Mouse (Mus musculus): ENCODE measurements around the gene Srrd.

DNA sequence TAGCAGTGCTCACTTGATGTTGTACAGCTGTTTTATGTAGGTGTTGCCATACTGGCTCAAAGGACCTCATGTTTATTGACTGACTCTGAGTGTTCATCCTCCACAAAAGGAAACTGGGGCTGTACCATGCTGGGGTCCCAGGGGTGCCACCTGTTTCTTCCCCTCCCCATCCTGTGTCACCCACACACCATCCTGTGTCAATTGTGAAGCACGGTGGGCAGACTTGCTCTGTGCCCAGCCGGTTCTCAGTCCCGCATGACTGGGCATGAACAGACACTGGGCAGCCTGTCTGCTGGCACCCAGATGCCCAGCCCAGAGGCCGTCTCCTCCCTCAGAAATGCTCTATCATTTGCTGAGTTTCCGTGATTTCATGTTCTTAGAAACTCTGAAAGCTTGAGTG, 51.0 kb downstream of the Srrd start:
- TF ChIP-seq GATA1 (IDR thresholded peaks at IDR 0.05; ENCODE audit: low read length) (no peak), TAL1 (IDR thresholded peaks at IDR 0.05; ENCODE audit: low read length) (no peak)
